Mouse (Mus musculus) megakaryocyte progenitor cell, adult 5-6 weeks (primary cell): ENCODE measurements at regions not wholly inside any gene's neighbourhood (a gene's known extent, or its start where the extent isn't known, plus 50 kb on each side); places are given as distances from the start of the nearest gene placed in this dataset.

ENCODE experiments used
- ATAC-seq: replicated peaks from 2 replicates; pipeline ENCODE4 v1.8.0; 2016; ENCODE audit warnings: mild to moderate bottlenecking, moderate TSS enrichment, inconsistent platforms; ENCODE audit not compliant: poor library complexity

DNA sequence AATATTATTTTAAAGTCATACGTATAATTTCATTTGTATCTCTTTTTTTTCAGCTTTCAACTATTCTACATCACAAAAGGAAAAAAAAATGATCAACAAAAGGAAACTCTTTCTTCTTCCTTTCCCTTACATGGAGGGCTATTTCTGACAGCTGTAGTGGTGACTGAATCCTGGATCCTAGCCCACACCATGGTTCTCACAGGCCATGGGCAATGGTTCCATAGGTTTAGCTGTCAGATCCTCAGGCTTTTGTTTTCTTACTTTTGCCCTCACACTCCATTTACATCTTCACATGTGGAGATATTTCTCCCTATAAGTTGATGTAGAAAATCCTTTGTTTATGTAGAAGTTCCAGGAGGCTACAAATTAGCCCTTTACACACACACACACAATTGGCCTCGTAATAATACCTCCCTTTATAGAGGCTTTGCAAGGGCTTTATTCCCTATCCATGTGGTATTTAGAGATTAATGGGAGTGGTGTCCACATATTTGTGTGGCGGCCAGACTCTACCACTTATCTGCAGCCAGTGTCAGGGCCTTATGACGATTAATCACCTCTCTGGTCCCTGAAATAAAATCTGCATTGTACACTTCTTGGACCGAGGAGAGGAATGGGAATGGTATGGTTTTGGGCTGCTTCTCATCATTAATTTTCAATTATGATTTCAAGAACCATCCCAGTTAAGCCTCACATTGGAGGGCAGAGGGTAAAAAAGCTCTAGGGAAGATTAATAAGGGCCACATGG, 1057.0 kb downstream of the Flrt2 start:
- no peak for ATAC-seq

DNA sequence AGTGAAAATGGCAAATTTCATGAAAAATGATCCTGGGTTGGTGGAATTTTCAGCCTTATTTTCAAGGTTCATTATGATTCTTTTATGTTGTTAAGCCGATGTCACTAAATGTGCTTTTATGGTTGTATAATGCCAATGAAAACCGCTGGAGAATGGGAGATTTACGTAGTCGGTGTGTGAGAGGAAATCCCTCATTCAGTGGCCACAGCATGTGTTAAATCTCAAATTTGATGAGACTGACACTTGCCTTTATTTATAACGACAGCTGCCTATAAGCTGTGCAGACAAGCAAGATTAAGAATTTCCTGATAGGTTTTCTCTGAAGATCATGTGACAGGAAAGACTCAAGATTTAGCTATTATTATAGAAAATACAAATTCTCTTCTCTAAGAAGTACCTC, 1062.7 kb downstream of the Flrt2 start:
- ATAC-seq, result no peak

DNA sequence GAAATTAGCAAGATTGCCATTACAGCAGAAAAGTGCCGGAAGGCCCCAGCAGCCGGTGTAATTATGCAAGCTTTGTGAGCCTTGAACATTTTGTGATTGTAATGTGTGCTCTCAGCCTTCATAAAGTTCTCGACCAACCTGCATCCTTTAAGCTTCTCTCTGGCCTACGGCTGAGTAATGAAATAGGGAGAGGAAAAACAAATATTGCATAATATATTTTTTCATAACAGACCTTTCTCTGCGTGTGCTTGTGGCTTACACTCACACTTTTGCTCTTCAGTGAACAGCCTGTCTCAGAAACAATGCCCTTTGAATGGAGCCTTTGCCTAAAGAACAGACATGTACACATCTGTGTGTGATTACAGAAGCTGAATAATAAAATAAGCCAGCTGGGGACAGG, 1071.1 kb downstream of the Flrt2 start:
- peak; percentile 52 for ATAC-seq

DNA sequence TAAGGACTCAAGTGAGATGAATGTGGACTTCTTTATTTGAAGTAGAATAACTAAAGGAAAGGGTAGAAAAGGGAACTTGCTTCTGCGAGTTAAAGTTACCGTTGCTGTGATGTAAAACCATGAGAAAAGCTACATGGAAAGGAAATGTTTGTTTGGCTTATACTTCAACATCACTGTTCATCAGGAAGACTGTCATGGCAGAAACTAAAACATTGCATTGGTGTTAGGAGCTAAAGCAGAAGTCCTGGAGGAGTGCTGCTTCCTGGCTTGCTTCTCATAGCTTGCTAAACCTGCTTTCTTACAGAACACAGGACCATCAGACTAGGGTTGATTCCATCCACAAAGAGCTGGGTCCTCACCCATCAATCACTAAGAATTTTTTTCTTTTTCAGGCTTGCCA, 1071.6 kb downstream of the Flrt2 start:
- peak; percentile 70 for ATAC-seq

DNA sequence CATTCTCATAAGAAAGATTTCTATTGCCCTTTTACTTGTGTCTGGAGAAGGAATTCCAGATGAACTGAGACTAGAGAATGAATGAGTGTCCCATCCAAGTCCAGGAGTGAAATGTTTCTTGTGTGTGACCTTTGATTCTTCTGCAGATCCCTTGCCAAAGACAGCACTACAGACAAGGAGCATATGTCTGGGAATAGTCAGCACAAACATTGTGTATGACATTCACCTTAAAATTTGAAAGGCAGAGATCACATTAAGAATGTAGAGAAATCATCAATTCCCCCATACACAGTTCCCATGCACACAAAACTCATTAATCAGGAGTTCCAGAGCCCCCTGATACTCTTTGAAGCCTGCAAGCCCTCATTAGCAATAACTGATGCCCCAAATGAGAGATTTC, 1072.2 kb downstream of the Flrt2 start:
- ATAC-seq, result no peak

DNA sequence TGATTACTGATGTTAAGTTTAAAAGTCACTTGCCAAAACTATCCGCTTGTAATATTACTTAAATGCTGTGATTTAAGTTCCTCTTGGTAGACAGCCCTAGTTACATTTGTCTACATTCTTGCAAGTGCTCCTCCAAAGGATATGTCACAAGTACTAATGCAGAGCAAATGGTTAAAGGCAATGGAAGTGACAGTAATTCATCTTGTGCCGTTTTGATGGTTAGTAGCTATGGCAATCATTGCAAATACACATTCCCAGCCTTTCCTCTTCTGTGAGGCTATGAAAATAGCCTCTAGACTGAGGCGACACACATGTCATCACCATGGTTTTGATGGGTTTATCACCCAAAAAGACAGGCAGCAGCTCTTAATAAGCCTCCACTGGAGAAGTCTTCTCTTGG, 1079.2 kb downstream of the Flrt2 start:
- ATAC-seq, result no peak

DNA sequence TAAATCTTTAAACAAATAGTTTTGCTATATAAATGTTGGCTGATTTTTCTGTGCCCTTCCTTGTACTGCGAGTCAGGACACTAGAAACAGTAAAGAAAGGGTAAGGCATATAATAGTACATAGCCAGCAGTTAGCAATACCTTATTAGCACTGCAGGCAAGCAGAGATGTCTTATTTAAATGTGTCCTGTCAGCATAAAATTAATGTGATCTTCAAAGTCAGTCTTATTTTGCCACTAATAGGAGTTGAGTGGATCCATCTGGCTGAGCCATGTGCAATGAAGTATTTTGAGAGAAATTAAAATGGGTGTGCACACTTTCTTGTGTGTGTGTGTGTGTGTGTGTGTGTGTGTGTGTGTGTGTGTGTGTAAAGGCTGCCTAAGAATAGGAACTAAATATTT, 1129.3 kb downstream of the Flrt2 start:
- no peak for ATAC-seq

DNA sequence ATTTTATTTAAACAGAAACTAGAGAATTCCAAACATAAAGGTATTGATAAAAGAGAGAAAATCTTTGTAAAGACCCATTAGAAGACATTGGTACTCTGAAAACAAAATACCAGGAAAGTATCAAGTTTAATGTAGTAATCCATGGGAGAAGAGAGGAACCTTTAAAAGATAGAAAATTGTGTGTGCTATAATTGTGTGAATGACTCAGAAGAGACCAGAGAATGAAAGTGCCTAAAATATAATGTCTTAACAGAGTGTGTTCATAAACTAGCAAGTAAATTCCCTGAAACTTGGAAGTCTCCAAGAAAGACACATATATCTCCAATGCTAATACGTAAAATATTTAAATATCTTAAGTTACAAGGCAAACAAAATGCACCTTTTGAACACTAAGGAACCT, 1136.4 kb downstream of the Flrt2 start:
- ATAC-seq, result no peak
